In genomic region chr10:61550106-61550505, GRCm38 (mm10) we compare ENCODE assay signal across 15 mouse cellular contexts. TPM values are rescaled to one million over a fixed set of nuclear protein-coding genes. Genes with fewer than 3 reads are reported as not detected.
DNase-seq lines count a peak whose midpoint lies in the region; ATAC-seq and TF ChIP-seq lines count a peak whose summit lies in the region.
"Had no signal": no experiment of that assay in that cellular context is flagged by ENCODE, and none has a peak within 500 bp of the region (broad histone marks: within the 10 kb centered on the region; RNA-seq: fewer than 3 reads in every experiment).

No protein-coding gene starts in this region.

- POLR2A ChIA-PET in Patski (lab: Charles Lee): interaction anchor here (1.2 kb wide), 1 partner anchor 56 kb away, joined by 6 read pairs; no protein-coding TSS in a partner anchor

- intact Hi-C loops in heart, adult 2 months (cut with DNase I): no loop called here

- CTCF ChIA-PET in Patski (lab: Charles Lee): interaction anchor here (1.1 to 1.5 kb wide), 4 partner anchors 14 to 52 kb away, joined by 3 to 6 read pairs (median 4); no protein-coding TSS in a partner anchor

- no peak for TF ChIP-seq POLR2A in heart, adult 2 months (IDR thresholded peaks at IDR 0.05; ENCODE audit: insufficient read depth, low read depth, low read length)

- H3K27me3 ChIP-seq in Patski: no peaks in the 10 kb centered on the region
- H3K27me3 ChIP-seq in hindbrain, embryonic 16.5 days (replicated peaks; ENCODE audit: control insufficient read depth, insufficient read depth, low read length): no peaks in the 10 kb centered on the region
- no peaks in the 10 kb centered on the region for H3K27me3 ChIP-seq in heart, adult 2 months (ENCODE audit: control insufficient read depth, insufficient read depth, low read length)
- H3K27me3 ChIP-seq in liver, embryonic 12.5 days (replicated peaks): no peaks in the 10 kb centered on the region
- H3K27me3 ChIP-seq: embryonic facial prominence, embryonic 15.5 days; heart, embryonic 12.5 days had no signal

- WGBS in hindbrain, embryonic 16.5 days: 58% methylated on average over 8 of the region's 8 CpGs
- WGBS in heart, adult 2 months: 90% methylated on average over 8 of the region's 8 CpGs
- WGBS in liver, embryonic 12.5 days (ENCODE audit: insufficient replicate concordance): 82% methylated on average over 8 of the region's 8 CpGs

- H3K9me3 ChIP-seq in hindbrain, embryonic 16.5 days (ENCODE audit: control insufficient read depth, low read length): no peaks in the 10 kb centered on the region
- no peaks in the 10 kb centered on the region for H3K9me3 ChIP-seq in liver, embryonic 12.5 days (replicated peaks)
- H3K9me3 ChIP-seq: embryonic facial prominence, embryonic 15.5 days; heart, embryonic 12.5 days had no signal

- H3K27ac ChIP-seq in hindbrain, embryonic 16.5 days (ENCODE audit: low read depth, low read length): no peak overlapping the region
- H3K27ac ChIP-seq in heart, adult 2 months: no peak overlapping the region
- H3K27ac ChIP-seq in liver, embryonic 12.5 days: no peak overlapping the region
- H3K27ac ChIP-seq: embryonic facial prominence, embryonic 15.5 days had no signal

- ATAC-seq in Patski: peak; percentile 83
- peak; percentile 84 for ATAC-seq in hindbrain, embryonic 16.5 days
- no peak for ATAC-seq in liver, embryonic 12.5 days

- TF ChIP-seq EP300 in heart, adult 2 months (IDR thresholded peaks at IDR 0.05; ENCODE audit: insufficient read depth, low read depth, low read length): no peak

- peaks cover 6% of the 10 kb centered on the region; the same call in 1 of the 2 replicates for H3K4me1 ChIP-seq in hindbrain, embryonic 16.5 days (ENCODE audit: control insufficient read depth, insufficient read depth, low read depth, low read length)
- no peaks in the 10 kb centered on the region for H3K4me1 ChIP-seq in heart, adult 2 months (ENCODE audit: control insufficient read depth, insufficient read depth, low read length)
- H3K4me1 ChIP-seq in liver, embryonic 12.5 days: peaks cover 7% of the 10 kb centered on the region
- H3K4me1 ChIP-seq: heart, embryonic 12.5 days had no signal

- peak; percentile 87 for DNase-seq in Muller cell, postnatal 12 days (ENCODE audit: inconsistent ontology term)
- peak; percentile 80 for DNase-seq in Patski (ENCODE audit: low read depth, low spot score)
- DNase-seq in cerebellum, postnatal 10 days: peak; percentile 86 to 90
- no peak for DNase-seq in heart, adult 2 months
- DNase-seq in embryo, embryonic 9.5 days (ENCODE audit: extremely low spot score): no peak
- DNase-seq: adrenal gland, adult 2 months; gastrocnemius, postnatal 14 days; lung, adult 2 months had no signal

- TF ChIP-seq CTCF in Patski (IDR thresholded peaks at IDR 0.05): no peak
- no peak for TF ChIP-seq CTCF in heart, adult 2 months (IDR thresholded peaks at IDR 0.05)

- in situ Hi-C loops in Patski (cut with MboI; ENCODE audit: low pct_unique_long_range_greater_than_20kb): no loop called here

- H3K9ac ChIP-seq in hindbrain, embryonic 16.5 days (ENCODE audit: low read depth, low read length): no peak overlapping the region
- no peak overlapping the region for H3K9ac ChIP-seq in heart, adult 2 months (ENCODE audit: low read depth, low read length)
- no peak overlapping the region for H3K9ac ChIP-seq in liver, embryonic 12.5 days
- H3K9ac ChIP-seq: embryonic facial prominence, embryonic 15.5 days; heart, embryonic 12.5 days had no signal

- H3K36me3 ChIP-seq in hindbrain, embryonic 16.5 days (ENCODE audit: control insufficient read depth, insufficient read depth, low read length): no peaks in the 10 kb centered on the region
- H3K36me3 ChIP-seq in heart, adult 2 months (ENCODE audit: control insufficient read depth, insufficient read depth, low read length): no peaks in the 10 kb centered on the region
- H3K36me3 ChIP-seq in liver, embryonic 12.5 days: no peaks in the 10 kb centered on the region
- H3K36me3 ChIP-seq: embryonic facial prominence, embryonic 15.5 days had no signal

- H3K79me2 ChIP-seq in heart, adult 2 months (replicated peaks; ENCODE audit: control insufficient read depth, insufficient read depth, low read length): no peaks in the 10 kb centered on the region

- no peak overlapping the region for H3K4me3 ChIP-seq in hindbrain, embryonic 16.5 days (ENCODE audit: low read length)
- H3K4me3 ChIP-seq in heart, adult 2 months: no peak overlapping the region
- no peak overlapping the region for H3K4me3 ChIP-seq in liver, embryonic 12.5 days
- H3K4me3 ChIP-seq: embryonic facial prominence, embryonic 15.5 days; heart, embryonic 12.5 days had no signal

- no peak overlapping the region for H3K4me2 ChIP-seq in hindbrain, embryonic 16.5 days (ENCODE audit: low read length)
- no peak overlapping the region for H3K4me2 ChIP-seq in liver, embryonic 12.5 days
- H3K4me2 ChIP-seq: embryonic facial prominence, embryonic 15.5 days; heart, embryonic 12.5 days had no signal

RNA-seq across cellular contexts. Expression of gene Npffr1, which starts 45.2 kb away (rescaled TPM):
- 0.26 TPM for polyA plus RNA-seq in Patski (2021)
- 0.97 and 1.5 TPM in 2 replicates for polyA plus RNA-seq in hindbrain, embryonic 16.5 days (2015; fragmentation: Nextera tagmentation; extraction: Ambion mirVana)
- under 1 TPM in 1 of 2 experiments, not detected in 1; 0.07 TPM for total RNA-seq in heart, adult 2 months (2021)
- 0.14 and 0.15 TPM in 2 replicates for polyA plus RNA-seq in heart, adult 2 months (2012; rRNA removed)
- polyA plus RNA-seq in liver, embryonic 12.5 days (2016; fragmentation: Nextera tagmentation; extraction: Ambion mirVana): not detected in 2 replicates
- total RNA-seq: hematopoietic stem cell, adult 5-6 weeks; megakaryocyte, adult 5-6 weeks had no signal
- polyA plus RNA-seq: embryonic facial prominence, embryonic 15.5 days; neural tube, embryonic 11.5 days had no signal

Comparison
In these comparisons a context has a peak if more than half of its experiments do, and no peak if none do; other contexts are left out.
1. DNase-seq: peak in Muller cell, postnatal 12 days (single experiment), Patski (single experiment) and cerebellum, postnatal 10 days (2 of 2); none in heart, adult 2 months (0 of 2) and embryo, embryonic 9.5 days (single experiment).